Mouse (Mus musculus) spleen, adult 2 months (tissue): Measurements from ENCODE around the gene Cobll1. TPM values are rescaled to one million over a fixed set of nuclear protein-coding genes. Genes with fewer than 3 reads are reported as not detected.
A peak's percentile ranks its signal among the peaks of the same experiment; 100 is the strongest.

ENCODE experiments used
- DNase-seq, 2 experiments: peaks; one replicate each; pipeline versions ENCODE4 v3.0.0 to v3.0.0-alpha.2; 2012 to 2021; ENCODE audit warnings: low spot score in 2 of 2, low read depth in 1 of 2
- H3K27ac ChIP-seq: fragments of 200-500 bp; 2 replicates; pipeline ENCODE4 v1.5.1; 2012; ENCODE audit warnings: low read length, inconsistent platforms; ENCODE audit not compliant: insufficient read depth
- H3K27me3 ChIP-seq: fragments of 200-500 bp; 2 replicates; pipeline ENCODE4 v1.6.1; 2012; ENCODE audit warnings: mild to moderate bottlenecking, moderate library complexity, low read length, inconsistent platforms; ENCODE audit not compliant: control insufficient read depth, insufficient read depth
- H3K36me3 ChIP-seq: fragments of 200-500 bp; 2 replicates; pipeline ENCODE4 v1.6.1; 2012; ENCODE audit warnings: mild to moderate bottlenecking, low read length, inconsistent platforms; ENCODE audit not compliant: control insufficient read depth, insufficient read depth
- H3K4me1 ChIP-seq: fragments of 200-500 bp; 2 replicates; pipeline ENCODE4 v1.6.1; 2011; ENCODE audit warnings: inconsistent platforms; ENCODE audit not compliant: control insufficient read depth, insufficient read depth, insufficient read length
- H3K4me3 ChIP-seq: fragments of 200-500 bp; 2 replicates; pipeline ENCODE4 v1.5.1; 2011; ENCODE audit warnings: mild to moderate bottlenecking, inconsistent platforms; ENCODE audit not compliant: insufficient read depth, insufficient read length; ENCODE audit errors: extremely low read depth
- CTCF ChIP-seq: fragments of 200-500 bp; IDR thresholded peaks from 2 replicates; pipeline ENCODE4 v1.5.1; 2011; ENCODE audit warnings: mild to moderate bottlenecking, inconsistent platforms; ENCODE audit not compliant: insufficient read depth, insufficient read length, insufficient replicate concordance; ENCODE audit errors: extremely low read depth
- POLR2A ChIP-seq: fragments of 200-500 bp; IDR thresholded peaks from 2 replicates; pipeline ENCODE4 v1.6.1; 2011; ENCODE audit warnings: low read depth, low read length, inconsistent platforms
- whole genome bisulfite sequencing: fragments of 180-500 bp; shearing (Covaris S2); methylation state at CpG from one replicate; pipeline ENCODE4 v1.1.7; 2018; 5-methylcytosine and 5-hydroxymethylcytosine counted together
- polyA plus RNA-seq: library from polyadenylated mRNA; depleted of rRNA; stranded (reverse); fragments of >200 nt; gene quantifications from 2 replicates; pipeline ENCODE4 v1.2.3, GENCODE M21; 2012

The Cobll1 gene
- polyA plus RNA-seq, 1 experiment: 5.4 TPM

GRCm38 (mm10) chr2:65191398-65191797, 47.8 kb downstream of the Cobll1 start:
- Histone ChIP-seq H3K27me3 (no peaks in the 10 kb centered on the region), H3K4me3 (no peak overlapping the region), H3K36me3 (no peaks in the 10 kb centered on the region), H3K4me1 (peaks cover 18% of the 10 kb centered on the region), H3K27ac (no peak overlapping the region)
- whole genome bisulfite sequencing: 88% methylated on average over 7 of the region's 7 CpGs
- TF ChIP-seq POLR2A: no peak
- no peak for TF ChIP-seq CTCF
- no peak for DNase-seq

GRCm38 (mm10) chr2:65189346-65189745, 49.9 kb downstream of the Cobll1 start:
- H3K4me3 ChIP-seq: no peak overlapping the region
- no peaks in the 10 kb centered on the region for H3K27me3 ChIP-seq
- DNase-seq: peak; percentile 74
- H3K4me1 ChIP-seq: peaks cover 15% of the 10 kb centered on the region
- H3K36me3 ChIP-seq: no peaks in the 10 kb centered on the region
- peak overlapping the region; percentile 63 for H3K27ac ChIP-seq
- no peak for TF ChIP-seq POLR2A
- no peak for TF ChIP-seq CTCF
- WGBS: 4% methylated on average over 7 of the region's 7 CpGs

- Histone ChIP-seq H3K36me3 (no peaks in the 10 kb centered on the region), H3K27ac (peak overlapping the region; percentile 64; the same call in 1 of the 2 replicates), H3K4me3 (peak overlapping the region; percentile 38), H3K4me1 (peaks cover 15% of the 10 kb centered on the region), H3K27me3 (no peaks in the 10 kb centered on the region)
- 7% methylated on average over 6 of the region's 6 CpGs for WGBS
- TF ChIP-seq POLR2A (no peak), CTCF (no peak)
- DNase-seq: peak; percentile 23 to 64
Observed at GRCm38 (mm10) chr2:65188585-65188984, 50.6 kb downstream of the Cobll1 start.

GRCm38 (mm10) chr2:65187652-65188051, 51.6 kb downstream of the Cobll1 start:
- Histone ChIP-seq H3K27ac (no peak overlapping the region), H3K36me3 (no peaks in the 10 kb centered on the region), H3K27me3 (no peaks in the 10 kb centered on the region), H3K4me1 (peaks cover 12% of the 10 kb centered on the region), H3K4me3 (no peak overlapping the region)
- no peak for TF ChIP-seq CTCF
- TF ChIP-seq POLR2A: no peak
- no peak for DNase-seq

GRCm38 (mm10) chr2:65187164-65187563, 52.0 kb downstream of the Cobll1 start:
- no peak overlapping the region for H3K27ac ChIP-seq
- 75% methylated on average over 3 of the region's 3 CpGs for WGBS
- DNase-seq: no peak

GRCm38 (mm10) chr2:65182747-65183146, 56.5 kb downstream of the Cobll1 start:
- H3K36me3 ChIP-seq: no peaks in the 10 kb centered on the region
- H3K27ac ChIP-seq: no peak overlapping the region
- H3K4me1 ChIP-seq: peaks cover 9% of the 10 kb centered on the region; the same call in 1 of the 2 replicates
- 9% methylated on average over 2 of the region's 2 CpGs for WGBS
- H3K4me3 ChIP-seq: no peak overlapping the region
- H3K27me3 ChIP-seq: no peaks in the 10 kb centered on the region
- DNase-seq: peak in 1 of 2 experiments; percentile 65
- TF ChIP-seq CTCF: no peak
- no peak for TF ChIP-seq POLR2A

More at GRCm38 (mm10) chr2:65187164-65187563, 52.0 kb downstream of the Cobll1 start:
- Histone ChIP-seq H3K27me3 (no peaks in the 10 kb centered on the region), H3K36me3 (no peaks in the 10 kb centered on the region), H3K4me3 (no peak overlapping the region), H3K4me1 (peaks cover 16% of the 10 kb centered on the region)
- TF ChIP-seq CTCF (no peak), POLR2A (no peak)

- no peak overlapping the region for H3K4me3 ChIP-seq
- WGBS: 84% methylated on average over 8 of the region's 8 CpGs
- H3K36me3 ChIP-seq: no peaks in the 10 kb centered on the region
- H3K4me1 ChIP-seq: peaks cover 9% of the 10 kb centered on the region; the same call in 1 of the 2 replicates
- no peaks in the 10 kb centered on the region for H3K27me3 ChIP-seq
- TF ChIP-seq CTCF: no peak
- no peak for TF ChIP-seq POLR2A
- no peak overlapping the region for H3K27ac ChIP-seq
- DNase-seq: no peak
Observed at GRCm38 (mm10) chr2:65181736-65182135, 57.5 kb downstream of the Cobll1 start.
